Mouse (Mus musculus): ENCODE measurements around the gene Gm20388. TPM values are rescaled to one million over a fixed set of nuclear protein-coding genes. Genes with fewer than 3 reads are reported as not detected.
A peak's percentile ranks its signal among the peaks of the same experiment; 100 is the strongest.

The Gm20388 gene
- polyA plus RNA-seq, 1 experiment from 2014 or later: not detected

DNA sequence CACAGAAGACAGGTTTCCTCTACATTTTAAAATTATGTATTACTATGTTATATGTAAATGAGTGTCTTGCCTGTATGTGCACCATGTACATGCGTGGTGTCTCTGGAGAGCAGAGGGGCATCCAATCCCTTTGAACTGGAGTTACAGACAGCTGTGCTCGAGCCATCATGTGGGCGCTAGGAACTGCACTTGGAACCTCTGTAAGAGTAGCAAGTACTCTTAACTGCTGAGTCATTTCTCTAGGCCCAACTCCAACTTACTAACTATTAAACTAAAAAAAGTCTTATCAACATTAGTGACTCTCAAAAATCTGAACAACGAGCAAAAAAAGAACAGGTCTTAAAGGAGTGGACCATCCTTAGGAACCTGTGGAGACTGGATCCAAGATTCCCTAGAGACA, 3065.4 kb downstream of the Gm20388 start:
- Histone ChIP-seq H3K27me3 (no peaks in the 10 kb centered on the region), H3K4me3 (no peak overlapping the region), H3K27ac (no peak overlapping the region), H3K9ac (no peak overlapping the region), H3K9me3 (no peaks in the 10 kb centered on the region), H3K36me3 (no peaks in the 10 kb centered on the region), H3K4me2 (replicated peaks) (no peak overlapping the region), H3K4me1 (peaks cover 6% of the 10 kb centered on the region; the same call in 1 of the 2 replicates)
- 96% methylated on average over 4 of the region's 4 CpGs for WGBS
- no peak for ATAC-seq (ENCODE audit: insufficient number of reproducible peaks, insufficient read depth, low FRiP score, low TSS enrichment)

DNA sequence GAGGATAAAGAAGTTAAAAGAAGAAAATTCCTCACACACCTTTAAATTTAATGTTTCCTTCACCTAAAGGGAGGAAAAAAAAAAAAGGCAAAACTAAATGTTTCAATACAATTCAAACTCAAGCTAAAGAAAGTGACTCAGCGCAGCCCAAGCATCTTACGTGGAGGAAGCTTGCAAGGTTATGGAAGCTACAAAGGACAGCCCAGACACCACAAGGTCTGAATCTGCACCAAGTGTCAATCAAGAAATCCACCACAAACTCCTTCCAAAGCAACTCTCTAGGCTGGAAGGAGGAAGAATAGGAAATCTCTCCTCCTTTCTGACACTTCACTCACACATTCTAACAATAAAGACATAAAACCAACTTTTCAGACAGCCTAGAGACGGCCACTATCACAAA, 3068.8 kb downstream of the Gm20388 start:
- no peak overlapping the region for H3K4me3 ChIP-seq
- H3K4me1 ChIP-seq: peaks cover 12% of the 10 kb centered on the region; the same call in 1 of the 2 replicates
- ATAC-seq (ENCODE audit: insufficient number of reproducible peaks, insufficient read depth, low FRiP score, low TSS enrichment): no peak
- no peak overlapping the region for H3K27ac ChIP-seq
- no peaks in the 10 kb centered on the region for H3K9me3 ChIP-seq
- 88% methylated on average over 3 of the region's 3 CpGs for WGBS
- no peaks in the 10 kb centered on the region for H3K36me3 ChIP-seq
- no peak overlapping the region for H3K9ac ChIP-seq
- H3K4me2 ChIP-seq (replicated peaks): no peak overlapping the region
- no peaks in the 10 kb centered on the region for H3K27me3 ChIP-seq

DNA sequence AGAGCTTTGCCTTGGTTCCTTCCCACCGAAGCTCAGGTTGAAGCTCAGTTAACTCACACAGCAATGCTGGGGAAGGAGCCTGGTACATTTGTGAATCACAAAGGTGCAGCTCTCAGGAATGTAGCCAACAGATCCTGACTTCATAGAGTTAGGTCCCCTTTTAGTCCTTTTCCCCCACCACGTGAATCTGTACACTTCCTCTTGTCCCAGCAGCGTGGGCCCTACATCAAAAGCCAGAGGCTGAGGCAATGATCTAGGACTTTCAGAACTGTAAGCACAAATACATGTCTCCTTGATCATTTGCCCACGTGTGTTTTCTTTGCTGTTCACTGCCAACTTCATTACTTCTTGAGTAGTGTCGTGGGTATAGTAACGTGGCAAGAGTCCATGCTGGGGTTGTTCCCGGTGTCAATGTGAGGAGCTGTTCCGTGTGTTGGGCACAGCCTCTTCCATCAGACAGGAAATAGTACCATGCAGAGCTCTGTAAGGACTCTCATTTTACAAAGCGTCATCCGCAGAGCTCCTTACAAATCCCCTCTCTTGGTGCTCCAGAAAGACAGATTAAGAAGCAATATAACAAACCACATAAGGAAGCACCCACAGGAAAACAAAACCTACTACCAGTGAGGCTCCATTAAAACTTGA, 3069.3 kb downstream of the Gm20388 start:
- Histone ChIP-seq H3K36me3 (no peaks in the 10 kb centered on the region), H3K27me3 (no peaks in the 10 kb centered on the region), H3K4me2 (replicated peaks) (no peak overlapping the region), H3K4me3 (no peak overlapping the region), H3K27ac (peak overlapping the region; percentile 23; the same call in 1 of the 2 replicates), H3K9ac (no peak overlapping the region), H3K4me1 (peaks cover 13% of the 10 kb centered on the region; the same call in 1 of the 2 replicates), H3K9me3 (no peaks in the 10 kb centered on the region)
- ATAC-seq (ENCODE audit: insufficient number of reproducible peaks, insufficient read depth, low FRiP score, low TSS enrichment): no peak
- 83% methylated on average over 10 of the region's 10 CpGs for WGBS

DNA sequence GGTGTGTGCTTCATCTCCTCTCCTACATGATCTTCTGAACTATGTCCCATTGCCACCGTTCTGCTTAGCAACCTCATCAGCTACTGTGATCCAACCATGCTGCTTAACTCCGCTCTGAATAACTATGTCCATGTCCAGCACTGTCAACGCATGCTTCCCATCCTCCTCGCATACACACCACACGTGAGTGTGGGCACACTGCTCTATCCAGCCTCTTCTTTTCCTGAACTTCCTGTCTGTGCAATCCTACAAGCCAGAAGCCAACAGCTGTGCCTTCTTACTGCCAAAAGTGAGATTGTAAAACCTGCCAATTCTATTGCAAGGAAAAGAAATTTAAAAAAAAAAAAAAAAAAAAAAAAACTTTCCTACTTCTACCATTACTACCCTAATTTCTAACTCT, 3071.0 kb downstream of the Gm20388 start:
- no peak overlapping the region for H3K4me2 ChIP-seq (replicated peaks)
- no peaks in the 10 kb centered on the region for H3K36me3 ChIP-seq
- no peaks in the 10 kb centered on the region for H3K27me3 ChIP-seq
- no peaks in the 10 kb centered on the region for H3K9me3 ChIP-seq
- ATAC-seq (ENCODE audit: insufficient number of reproducible peaks, insufficient read depth, low FRiP score, low TSS enrichment): no peak
- peaks cover 15% of the 10 kb centered on the region; the same call in 1 of the 2 replicates for H3K4me1 ChIP-seq
- H3K9ac ChIP-seq: no peak overlapping the region
- H3K27ac ChIP-seq: no peak overlapping the region
- 89% methylated on average over 5 of the region's 5 CpGs for WGBS
- H3K4me3 ChIP-seq: no peak overlapping the region

DNA sequence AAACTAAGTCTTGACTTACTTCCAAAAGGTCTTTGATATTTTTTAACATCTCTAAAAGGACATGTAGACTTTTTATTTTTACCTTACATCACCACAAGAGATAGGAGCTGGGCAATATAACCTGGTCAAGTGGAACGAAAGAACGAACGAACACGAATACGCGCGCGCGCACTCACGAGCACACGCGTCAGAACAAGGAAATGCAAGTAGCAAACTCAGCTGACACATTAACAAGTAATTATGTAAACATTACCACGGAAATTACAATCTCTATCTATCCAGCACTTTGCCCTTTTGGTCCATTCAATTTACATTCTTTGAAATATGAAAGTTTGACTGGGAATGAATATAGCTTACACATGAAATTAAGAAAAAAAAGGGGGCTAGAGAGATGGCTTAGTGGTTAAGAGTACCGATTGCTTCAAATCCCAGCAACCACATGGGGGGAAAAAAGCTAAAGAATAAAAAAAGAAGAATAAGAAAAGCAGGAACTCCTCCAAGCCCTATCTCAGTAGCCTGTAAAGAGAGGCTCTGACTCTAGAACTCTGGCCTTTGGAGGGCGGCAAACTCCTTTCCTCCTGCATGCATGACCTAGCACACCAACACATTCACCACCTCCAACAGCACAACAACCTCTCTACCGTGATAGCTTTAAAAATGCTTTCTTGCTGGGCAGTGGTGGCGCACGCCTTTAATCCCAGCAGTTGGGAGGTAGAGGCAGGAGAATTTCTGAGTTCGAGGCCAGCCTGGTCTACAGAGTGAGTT, 3072.7 kb downstream of the Gm20388 start:
- no peak overlapping the region for H3K4me3 ChIP-seq
- H3K27me3 ChIP-seq: no peaks in the 10 kb centered on the region
- H3K4me2 ChIP-seq (replicated peaks): no peak overlapping the region
- no peaks in the 10 kb centered on the region for H3K9me3 ChIP-seq
- ATAC-seq (ENCODE audit: insufficient number of reproducible peaks, insufficient read depth, low FRiP score, low TSS enrichment): no peak
- H3K36me3 ChIP-seq: no peaks in the 10 kb centered on the region
- WGBS: 90% methylated on average over 19 of the region's 19 CpGs
- H3K9ac ChIP-seq: no peak overlapping the region
- no peak overlapping the region for H3K27ac ChIP-seq
- H3K4me1 ChIP-seq: peaks cover 21% of the 10 kb centered on the region

DNA sequence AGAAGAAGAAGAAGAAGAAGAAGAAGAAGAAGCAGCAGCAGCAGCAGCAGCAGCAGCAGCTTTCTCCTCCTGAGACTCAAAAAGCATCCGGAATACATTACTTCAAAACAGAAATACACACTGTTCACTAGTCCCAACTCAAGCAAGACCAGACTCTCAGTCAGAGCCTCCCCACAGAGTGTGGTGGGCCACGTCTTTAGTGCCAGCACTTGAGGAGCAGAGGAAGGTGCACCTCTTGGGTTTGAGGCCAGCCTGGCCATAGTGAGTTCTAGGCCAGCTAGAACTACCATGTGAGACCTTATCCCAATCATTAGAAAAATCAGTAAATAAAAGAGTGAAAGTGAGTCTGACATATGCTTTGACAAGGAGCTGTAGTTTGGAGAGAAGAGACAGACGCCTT, 3073.5 kb downstream of the Gm20388 start:
- 85% methylated on average over 3 of the region's 3 CpGs for WGBS
- H3K4me2 ChIP-seq (replicated peaks): no peak overlapping the region
- no peak overlapping the region for H3K9ac ChIP-seq
- no peak overlapping the region for H3K4me3 ChIP-seq
- no peaks in the 10 kb centered on the region for H3K9me3 ChIP-seq
- H3K36me3 ChIP-seq: no peaks in the 10 kb centered on the region
- ATAC-seq (ENCODE audit: insufficient number of reproducible peaks, insufficient read depth, low FRiP score, low TSS enrichment): no peak
- peaks cover 21% of the 10 kb centered on the region for H3K4me1 ChIP-seq
- no peaks in the 10 kb centered on the region for H3K27me3 ChIP-seq
- H3K27ac ChIP-seq: no peak overlapping the region

DNA sequence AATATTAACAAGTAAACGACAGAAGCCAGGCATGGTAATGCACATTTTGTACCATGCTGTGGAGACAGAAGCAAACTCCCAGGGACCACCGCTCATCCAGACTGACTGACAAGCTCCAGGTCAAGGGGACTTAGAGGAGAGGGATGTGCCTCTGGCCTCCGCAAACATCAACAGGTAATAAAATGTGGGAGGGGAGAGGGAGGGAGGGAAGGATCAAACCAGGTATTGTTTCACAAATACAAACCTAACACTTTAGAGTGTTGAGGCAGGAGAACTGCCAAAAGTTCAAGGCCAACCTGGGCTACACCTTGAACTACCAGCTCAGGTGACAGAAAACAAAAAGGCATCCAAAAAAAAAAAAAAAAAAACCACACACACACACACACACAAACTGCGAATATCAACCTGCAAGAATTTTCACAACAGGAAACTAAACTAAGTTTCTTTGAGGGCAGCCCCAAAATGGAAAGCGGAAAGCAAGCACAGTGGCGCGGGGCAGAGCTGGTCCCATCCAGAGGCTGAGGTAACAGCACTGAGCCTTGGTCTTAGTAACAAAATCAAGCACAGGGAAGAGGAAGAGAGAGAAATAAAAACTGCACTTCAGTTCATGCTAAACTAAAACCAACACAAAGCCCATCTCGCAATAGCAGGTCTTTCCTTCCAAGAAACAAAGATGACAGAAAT, 3076.0 kb downstream of the Gm20388 start:
- Histone ChIP-seq H3K27ac (no peak overlapping the region), H3K36me3 (no peaks in the 10 kb centered on the region), H3K9ac (no peak overlapping the region), H3K4me2 (replicated peaks) (no peak overlapping the region), H3K4me3 (no peak overlapping the region), H3K4me1 (peaks cover 10% of the 10 kb centered on the region), H3K9me3 (no peaks in the 10 kb centered on the region), H3K27me3 (no peaks in the 10 kb centered on the region)
- ATAC-seq (ENCODE audit: insufficient number of reproducible peaks, insufficient read depth, low FRiP score, low TSS enrichment): no peak
- WGBS: 86% methylated on average over 8 of the region's 8 CpGs

DNA sequence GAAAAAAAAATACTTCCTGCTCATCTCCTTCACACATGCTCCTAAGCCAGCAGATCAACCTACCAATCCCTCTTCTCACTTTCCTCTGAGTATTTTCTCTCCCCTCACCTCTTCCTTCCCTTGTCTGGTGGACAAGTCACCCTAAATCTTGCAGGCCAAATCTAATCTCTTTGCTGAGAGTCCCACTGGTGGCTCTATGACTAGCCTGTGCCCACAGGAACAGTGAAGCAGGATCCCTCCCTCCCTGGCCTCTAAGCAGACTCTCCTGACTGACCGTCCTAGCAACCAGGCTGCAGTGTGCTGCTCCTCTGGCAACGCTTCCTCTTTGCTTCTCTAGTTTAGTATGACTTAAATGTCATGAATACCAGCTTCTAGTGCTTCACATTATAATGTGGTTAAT, 3076.6 kb downstream of the Gm20388 start:
- H3K4me1 ChIP-seq: peaks cover 9% of the 10 kb centered on the region; the same call in 1 of the 2 replicates
- H3K27ac ChIP-seq: no peak overlapping the region
- no peaks in the 10 kb centered on the region for H3K36me3 ChIP-seq
- H3K4me2 ChIP-seq (replicated peaks): no peak overlapping the region
- H3K9ac ChIP-seq: no peak overlapping the region
- ATAC-seq (ENCODE audit: insufficient number of reproducible peaks, insufficient read depth, low FRiP score, low TSS enrichment): no peak
- H3K9me3 ChIP-seq: no peaks in the 10 kb centered on the region
- H3K27me3 ChIP-seq: no peaks in the 10 kb centered on the region
- 65% methylated on average over 2 of the region's 2 CpGs for whole genome bisulfite sequencing
- no peak overlapping the region for H3K4me3 ChIP-seq

DNA sequence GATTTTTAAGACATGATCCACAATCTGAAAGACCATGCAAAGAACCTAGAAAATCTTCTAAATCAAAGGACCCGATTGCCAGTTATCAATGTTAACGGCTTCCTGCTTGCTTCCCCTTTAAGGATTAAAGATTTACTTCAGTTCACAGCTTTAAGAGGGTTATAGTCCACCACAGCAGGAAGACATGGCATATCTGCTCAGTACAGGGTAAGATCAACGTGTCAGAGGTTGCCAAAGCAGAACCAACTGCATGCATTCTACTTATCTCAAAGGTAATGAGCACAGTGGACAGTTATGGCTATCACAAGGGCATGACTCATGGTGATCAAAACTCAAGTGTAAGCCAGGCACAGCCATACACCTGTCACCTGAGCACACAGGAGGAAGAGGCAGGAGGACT, 3078.3 kb downstream of the Gm20388 start:
- H3K4me3 ChIP-seq: no peak overlapping the region
- no peaks in the 10 kb centered on the region for H3K27me3 ChIP-seq
- no peaks in the 10 kb centered on the region for H3K36me3 ChIP-seq
- WGBS: 90% methylated on average over 3 of the region's 3 CpGs
- H3K27ac ChIP-seq: no peak overlapping the region
- H3K9ac ChIP-seq: no peak overlapping the region
- H3K9me3 ChIP-seq: no peaks in the 10 kb centered on the region
- no peak for ATAC-seq (ENCODE audit: insufficient number of reproducible peaks, insufficient read depth, low FRiP score, low TSS enrichment)
- peaks cover 9% of the 10 kb centered on the region; the same call in 1 of the 2 replicates for H3K4me1 ChIP-seq
- no peak overlapping the region for H3K4me2 ChIP-seq (replicated peaks)

DNA sequence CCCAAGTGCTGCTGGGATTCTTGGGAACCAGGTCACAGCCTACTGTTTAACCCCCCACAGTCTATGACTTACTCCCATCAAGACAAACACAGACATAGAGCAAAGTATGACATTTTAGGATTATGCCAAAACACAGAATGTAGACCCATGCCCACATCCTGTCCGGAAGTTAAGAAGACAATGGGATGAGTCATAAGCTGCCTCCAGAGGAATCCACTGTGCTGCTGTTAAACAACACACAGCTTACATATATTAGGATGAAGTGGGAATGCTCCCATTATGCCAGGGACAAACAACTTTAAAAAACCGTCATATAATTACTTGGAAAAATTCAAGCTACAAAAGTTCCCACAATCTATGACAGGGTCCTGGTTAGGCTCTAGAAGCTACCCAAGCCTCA, 3079.3 kb downstream of the Gm20388 start:
- H3K4me3 ChIP-seq: no peak overlapping the region
- no peaks in the 10 kb centered on the region for H3K27me3 ChIP-seq
- H3K27ac ChIP-seq: no peak overlapping the region
- no peak overlapping the region for H3K4me2 ChIP-seq (replicated peaks)
- WGBS: 86% methylated on average over 2 of the region's 2 CpGs
- no peak for ATAC-seq (ENCODE audit: insufficient number of reproducible peaks, insufficient read depth, low FRiP score, low TSS enrichment)
- H3K9ac ChIP-seq: no peak overlapping the region
- no peaks in the 10 kb centered on the region for H3K36me3 ChIP-seq
- H3K9me3 ChIP-seq: no peaks in the 10 kb centered on the region
- peaks cover 8% of the 10 kb centered on the region; the same call in 1 of the 2 replicates for H3K4me1 ChIP-seq

DNA sequence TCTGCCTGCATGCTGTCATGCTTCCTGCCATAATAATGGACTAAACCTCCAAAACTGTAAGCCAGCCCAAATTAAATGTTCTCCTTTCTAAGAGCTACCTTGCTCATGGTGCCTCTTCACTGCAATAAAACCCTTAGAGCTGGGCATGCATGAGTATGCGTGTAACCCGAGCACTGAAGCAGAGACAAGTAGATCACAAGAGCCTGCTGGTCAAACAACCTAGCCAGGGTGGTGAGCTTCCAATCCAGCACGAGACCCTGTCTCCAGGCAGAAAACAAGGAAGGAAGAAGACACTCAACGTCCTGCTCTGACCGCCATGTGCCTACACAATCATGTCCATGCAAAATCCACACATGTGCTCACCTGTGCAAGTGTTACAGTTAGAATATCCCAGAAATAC, 3080.7 kb downstream of the Gm20388 start:
- no peaks in the 10 kb centered on the region for H3K36me3 ChIP-seq
- H3K9ac ChIP-seq: no peak overlapping the region
- no peak overlapping the region for H3K4me2 ChIP-seq (replicated peaks)
- no peak overlapping the region for H3K4me3 ChIP-seq
- 87% methylated on average over 5 of the region's 5 CpGs for WGBS
- no peak for ATAC-seq (ENCODE audit: insufficient number of reproducible peaks, insufficient read depth, low FRiP score, low TSS enrichment)
- peaks cover 6% of the 10 kb centered on the region; the same call in 1 of the 2 replicates for H3K4me1 ChIP-seq
- H3K27ac ChIP-seq: no peak overlapping the region
- no peaks in the 10 kb centered on the region for H3K27me3 ChIP-seq
- no peaks in the 10 kb centered on the region for H3K9me3 ChIP-seq

DNA sequence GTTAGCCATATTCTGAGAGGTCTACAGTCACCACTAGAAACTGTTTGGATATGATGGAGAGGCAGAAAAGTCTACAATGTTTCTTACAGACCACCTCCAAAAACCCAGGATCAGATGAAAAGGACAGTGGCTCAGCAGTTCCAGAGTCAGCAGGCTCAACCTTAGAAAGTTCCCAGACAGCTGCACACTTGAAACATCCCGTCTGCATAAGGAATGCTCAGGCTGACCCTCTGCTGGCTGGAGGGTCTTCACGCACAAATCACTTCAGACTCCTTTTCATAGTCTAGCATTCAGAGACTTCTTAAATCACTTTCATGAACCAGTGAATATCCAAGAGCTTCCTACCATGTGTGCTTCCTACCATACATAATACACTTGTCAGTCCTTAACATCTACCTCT, 3081.7 kb downstream of the Gm20388 start:
- Histone ChIP-seq H3K9me3 (no peaks in the 10 kb centered on the region), H3K27ac (no peak overlapping the region), H3K4me3 (no peak overlapping the region), H3K4me1 (peaks cover under 1% of the 10 kb centered on the region; the same call in 1 of the 2 replicates), H3K27me3 (no peaks in the 10 kb centered on the region), H3K36me3 (no peaks in the 10 kb centered on the region), H3K4me2 (replicated peaks) (no peak overlapping the region), H3K9ac (no peak overlapping the region)
- no peak for ATAC-seq (ENCODE audit: insufficient number of reproducible peaks, insufficient read depth, low FRiP score, low TSS enrichment)
- 60% methylated on average over 2 of the region's 2 CpGs for WGBS
